Mouse (Mus musculus) hindbrain, embryonic 15.5 days (tissue): Measurements from ENCODE around the gene H2-Q7. TPM values are rescaled to one million over a fixed set of nuclear protein-coding genes. Genes with fewer than 3 reads are reported as not detected.
"Not testable (repeated sequence)": the region's sequence is repeated elsewhere in the genome, so short reads cannot be mapped to it uniquely, and the experiment has no call there.

Experiments
- ATAC-seq: fragments of 200-750 bp; cut with Nextera tagmentation; 2 replicates; pipeline ENCODE4 v1.8.0; 2017; ENCODE audit warnings: low read depth, moderate number of reproducible peaks, moderate TSS enrichment; ENCODE audit not compliant: low FRiP score
- H3K27ac ChIP-seq: fragments of 300-500 bp; sonication (generic); replicated peaks from 2 replicates; pipeline ENCODE4 v1.5.1; 2015; ENCODE audit warnings: mild to moderate bottlenecking, inconsistent platforms
- H3K27me3 ChIP-seq: fragments of 300-500 bp; sonication (generic); 2 replicates; pipeline ENCODE4 v1.6.1; 2015; ENCODE audit warnings: control low read depth, inconsistent platforms
- H3K36me3 ChIP-seq: fragments of 300-500 bp; sonication (generic); 2 replicates; pipeline ENCODE4 v1.6.1; 2015; ENCODE audit warnings: control low read depth, inconsistent platforms
- H3K4me1 ChIP-seq: fragments of 300-500 bp; sonication (generic); replicated peaks from 2 replicates; pipeline ENCODE4 v1.6.1; 2015; ENCODE audit warnings: control low read depth, inconsistent platforms
- H3K4me2 ChIP-seq: fragments of 300-500 bp; sonication (generic); 2 replicates; pipeline ENCODE4 v1.6.1; 2015; ENCODE audit warnings: moderate library complexity, mild to moderate bottlenecking, inconsistent platforms
- H3K4me3 ChIP-seq: fragments of 300-500 bp; sonication (generic); 2 replicates; pipeline ENCODE4 v1.5.1; 2015; ENCODE audit warnings: mild to moderate bottlenecking, inconsistent platforms
- H3K9ac ChIP-seq: fragments of 300-500 bp; sonication (generic); 2 replicates; pipeline ENCODE4 v1.6.1; 2015; ENCODE audit warnings: inconsistent platforms
- H3K9me3 ChIP-seq: fragments of 300-500 bp; sonication (generic); 2 replicates; pipeline ENCODE4 v1.6.1; 2016; ENCODE audit warnings: control low read depth, inconsistent platforms
- WGBS: fragments of 180-500 bp; shearing (Covaris S2); methylation state at CpG from one replicate; pipeline ENCODE4 v1.1.7; 2015; 5-methylcytosine and 5-hydroxymethylcytosine counted together
- polyA plus RNA-seq: library from polyadenylated mRNA; unstranded; fragments of >200 nt; fragmentation: Nextera tagmentation; extraction: Ambion mirVana; gene quantifications from 2 replicates; pipeline ENCODE4 v1.2.1, GENCODE M21; 2015

The H2-Q7 gene
- polyA plus RNA-seq, 1 experiment from 2014 or later: 4.1 TPM

DNA sequence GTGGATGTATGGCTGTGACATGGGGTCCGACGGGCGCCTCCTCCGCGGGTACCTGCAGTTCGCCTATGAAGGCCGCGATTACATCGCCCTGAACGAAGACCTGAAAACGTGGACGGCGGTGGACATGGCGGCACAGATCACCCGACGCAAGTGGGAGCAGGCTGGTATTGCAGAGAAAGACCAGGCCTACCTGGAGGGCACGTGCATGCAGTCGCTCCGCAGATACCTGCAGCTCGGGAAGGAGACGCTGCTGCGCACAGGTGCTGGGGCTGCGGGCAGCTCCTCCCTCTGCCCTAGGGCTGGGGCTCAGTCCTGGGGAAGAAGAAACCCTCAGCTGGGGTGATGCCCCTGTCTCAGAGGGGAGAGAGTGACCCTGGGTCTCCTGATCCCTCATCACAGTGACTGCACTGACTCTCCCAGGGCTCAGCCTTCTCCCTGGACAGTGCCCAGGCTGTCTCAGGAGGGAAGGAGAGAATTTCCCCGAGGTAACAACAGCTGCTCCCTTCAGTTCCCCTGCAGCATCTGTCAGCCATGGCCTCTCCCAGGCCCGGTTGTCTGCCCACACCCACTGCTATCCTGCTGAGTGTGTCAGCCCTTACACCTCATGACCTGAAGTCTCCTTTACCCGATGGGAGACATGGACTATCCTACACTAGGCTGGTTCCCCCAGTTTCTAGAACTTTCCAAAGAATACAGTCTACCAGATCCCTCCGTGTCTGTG lies 1.1 kb downstream of the H2-Q7 start:
- H3K9me3 ChIP-seq, H3K27ac ChIP-seq, H3K36me3 ChIP-seq, H3K9ac ChIP-seq, H3K4me1 ChIP-seq: not testable (repeated sequence)
- Histone ChIP-seq H3K27me3 (peaks cover 10% of the 10 kb centered on the region; the same call in 1 of the 2 replicates), H3K4me2 (peak overlapping the region; percentile 86), H3K4me3 (peak overlapping the region; percentile 46; the same call in 1 of the 2 replicates)
- ATAC-seq: 0 out of 2 replicates have a peak, but pooled peaks have one; percentile 24
- WGBS: 46% methylated on average over 27 of the region's 27 CpGs

DNA sequence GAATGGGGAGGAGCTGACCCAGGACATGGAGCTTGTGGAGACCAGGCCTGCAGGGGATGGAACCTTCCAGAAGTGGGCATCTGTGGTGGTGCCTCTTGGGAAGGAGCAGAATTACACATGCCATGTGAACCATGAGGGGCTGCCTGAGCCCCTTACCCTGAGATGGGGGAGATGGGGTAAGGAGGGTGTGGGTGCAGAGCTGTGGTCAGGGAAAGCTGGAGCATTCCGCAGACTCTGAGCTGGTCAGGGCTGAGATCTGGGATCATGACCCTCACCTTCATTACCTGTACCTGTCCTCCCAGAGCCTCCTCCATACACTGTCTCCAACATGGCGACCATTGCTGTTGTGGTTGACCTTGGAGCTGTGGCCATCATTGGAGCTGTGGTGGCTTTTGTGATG lies 3.4 kb downstream of the H2-Q7 start:
- ATAC-seq, H3K4me3 ChIP-seq, H3K9ac ChIP-seq, H3K36me3 ChIP-seq, H3K4me1 ChIP-seq, H3K27ac ChIP-seq, H3K4me2 ChIP-seq, H3K9me3 ChIP-seq, H3K27me3 ChIP-seq: not testable (repeated sequence)
- WGBS: 81% methylated on average over 2 of the region's 2 CpGs

DNA sequence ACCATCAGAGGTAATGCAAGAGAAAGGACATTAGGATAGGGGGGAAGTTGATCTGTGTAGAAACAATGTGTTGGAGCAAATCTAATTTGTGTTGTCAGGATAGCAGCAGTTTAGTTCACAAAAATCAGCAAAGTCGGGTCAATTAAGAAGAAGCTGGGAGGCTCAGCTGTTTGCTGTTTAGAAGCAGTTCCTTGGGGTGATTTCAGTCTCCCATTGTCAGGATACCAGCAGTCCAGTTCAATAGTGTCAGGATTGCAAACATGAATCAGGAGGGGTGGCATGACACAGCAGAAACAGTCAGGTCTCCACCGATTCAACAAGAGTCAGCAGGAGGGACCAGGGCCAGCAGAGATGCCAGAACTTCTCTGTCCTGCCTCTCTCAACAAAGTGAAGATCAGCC lies 5.6 kb downstream of the H2-Q7 start:
- WGBS: 92% methylated on average over 2 of the region's 2 CpGs
- H3K4me2 ChIP-seq, H3K27me3 ChIP-seq, H3K4me3 ChIP-seq, H3K9me3 ChIP-seq, ATAC-seq, H3K27ac ChIP-seq, H3K36me3 ChIP-seq, H3K9ac ChIP-seq, H3K4me1 ChIP-seq: not testable (repeated sequence)

DNA sequence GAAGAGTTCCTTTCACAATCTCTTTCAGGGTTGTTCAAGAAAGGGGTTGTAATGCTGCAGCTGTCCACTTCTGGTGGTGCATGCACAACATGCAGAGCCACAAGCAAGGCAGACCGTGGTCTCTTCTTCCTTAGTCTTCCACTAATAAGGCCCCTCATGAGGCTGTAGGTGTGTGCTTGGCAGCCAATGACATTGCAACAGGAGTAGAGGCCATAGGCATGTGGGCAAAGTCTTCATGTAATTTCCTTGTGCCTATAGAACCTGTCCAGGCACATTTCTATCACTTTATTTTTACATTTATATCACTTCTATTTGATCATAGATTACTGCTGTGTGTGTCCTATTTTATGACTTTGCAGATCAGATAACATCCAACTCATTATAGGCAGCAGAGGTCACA lies 19.3 kb downstream of the H2-Q7 start:
- not testable (repeated sequence) for H3K36me3 ChIP-seq, H3K4me2 ChIP-seq, H3K27ac ChIP-seq, H3K9ac ChIP-seq, ATAC-seq, H3K4me1 ChIP-seq, H3K4me3 ChIP-seq, H3K9me3 ChIP-seq, H3K27me3 ChIP-seq
- whole genome bisulfite sequencing: no CpG with 5 or more reads among the region's 1 CpGs

DNA sequence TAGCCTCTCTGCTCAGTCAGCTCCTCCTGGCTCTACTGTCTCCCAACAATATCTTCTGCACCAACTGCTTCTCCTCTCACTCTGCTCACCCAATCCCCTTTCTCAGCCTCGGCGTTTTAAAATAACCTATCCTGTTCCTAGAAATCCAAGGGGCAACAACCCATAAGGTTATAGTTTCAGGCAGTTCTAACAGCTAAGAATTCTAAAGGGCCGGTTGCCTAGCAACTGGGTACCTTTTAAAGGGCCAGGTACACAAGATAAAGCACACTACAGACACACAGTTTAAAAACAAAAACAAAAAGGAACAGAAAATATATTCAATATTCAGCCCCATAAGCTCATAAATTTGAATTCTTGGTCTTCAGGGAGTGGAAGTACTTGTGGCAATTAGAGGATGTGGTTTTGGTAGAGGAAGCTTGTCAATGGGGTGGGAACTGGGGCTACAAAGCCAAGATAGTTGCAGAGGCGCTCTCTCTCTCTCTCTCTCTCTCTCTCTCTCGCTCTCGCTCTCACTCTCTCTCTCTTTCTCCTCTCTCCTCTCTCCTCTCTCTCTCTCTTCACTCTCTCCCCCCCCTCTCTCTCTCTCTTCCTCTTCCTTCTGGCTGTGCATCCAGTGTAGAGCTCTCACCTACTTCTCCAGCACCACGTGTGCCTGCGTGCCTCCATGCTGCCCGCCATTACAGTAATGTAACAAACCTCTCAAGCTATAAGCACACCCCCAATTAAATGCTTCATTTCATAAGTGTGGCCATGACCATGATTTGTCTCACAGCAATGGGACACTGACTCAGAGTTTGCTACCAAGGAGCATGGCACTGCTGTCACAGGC lies 21.8 kb downstream of the H2-Q7 start:
- peak; percentile 88; the same call in 1 of the 2 replicates for ATAC-seq

DNA sequence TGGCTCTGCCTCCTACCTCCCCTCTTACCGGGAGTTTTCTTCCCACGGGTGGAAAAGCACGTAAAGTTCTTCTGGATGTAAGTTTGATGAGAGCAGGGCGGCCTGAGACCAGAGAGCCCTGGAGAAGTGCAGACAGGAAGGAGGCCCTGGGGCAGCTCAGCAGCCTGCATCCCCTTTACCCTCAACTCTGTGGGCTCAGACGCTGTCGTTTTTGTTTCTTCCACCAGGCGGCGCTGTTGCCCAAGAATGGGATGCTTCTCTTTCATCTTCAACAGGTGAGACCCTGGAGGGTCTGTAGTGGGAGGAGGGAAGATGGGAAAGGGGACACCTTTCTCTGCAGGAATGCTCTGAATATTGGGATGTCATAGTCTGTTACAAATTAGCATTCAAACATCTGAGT lies 26.7 kb downstream of the H2-Q7 start:
- H3K9ac ChIP-seq, H3K4me1 ChIP-seq, H3K4me3 ChIP-seq, H3K4me2 ChIP-seq, H3K36me3 ChIP-seq, ATAC-seq, H3K27ac ChIP-seq, H3K9me3 ChIP-seq: not testable (repeated sequence)
- H3K27me3 ChIP-seq: peaks cover 24% of the 10 kb centered on the region
- 7% methylated on average over 8 of the region's 8 CpGs for WGBS

More for the DNA sequence above, 21.8 kb downstream of the H2-Q7 start:
- H3K4me2 ChIP-seq, H3K9ac ChIP-seq, H3K36me3 ChIP-seq, H3K9me3 ChIP-seq, H3K27ac ChIP-seq, H3K4me3 ChIP-seq, H3K4me1 ChIP-seq, H3K27me3 ChIP-seq: not testable (repeated sequence)
- WGBS: 69% methylated on average over 2 of the region's 9 CpGs

DNA sequence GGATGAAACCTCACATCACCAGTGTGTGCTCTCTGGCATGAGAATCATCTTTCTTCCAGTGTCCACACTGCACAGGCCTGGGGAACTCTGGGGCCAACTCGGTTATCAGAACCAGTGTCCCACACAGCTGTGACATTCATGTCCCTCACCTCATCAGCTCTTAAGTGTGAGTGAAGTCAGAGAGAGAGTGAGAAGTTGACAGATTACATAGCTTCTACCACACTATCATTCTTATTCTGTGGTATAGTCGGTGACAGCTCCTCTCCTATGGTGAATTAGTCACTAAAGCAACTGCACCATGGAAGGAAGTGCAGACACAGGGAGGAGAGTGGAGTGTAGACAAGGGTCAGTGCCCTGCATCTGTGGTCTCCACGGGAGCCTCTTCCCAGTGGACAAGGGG lies 30.0 kb downstream of the H2-Q7 start:
- H3K27me3 ChIP-seq: peaks cover 26% of the 10 kb centered on the region
- H3K36me3 ChIP-seq, H3K4me3 ChIP-seq, H3K9me3 ChIP-seq, ATAC-seq, H3K9ac ChIP-seq, H3K4me2 ChIP-seq, H3K27ac ChIP-seq: not testable (repeated sequence)
- WGBS: 67% methylated on average over 3 of the region's 3 CpGs
- peaks cover 11% of the 10 kb centered on the region for H3K4me1 ChIP-seq

DNA sequence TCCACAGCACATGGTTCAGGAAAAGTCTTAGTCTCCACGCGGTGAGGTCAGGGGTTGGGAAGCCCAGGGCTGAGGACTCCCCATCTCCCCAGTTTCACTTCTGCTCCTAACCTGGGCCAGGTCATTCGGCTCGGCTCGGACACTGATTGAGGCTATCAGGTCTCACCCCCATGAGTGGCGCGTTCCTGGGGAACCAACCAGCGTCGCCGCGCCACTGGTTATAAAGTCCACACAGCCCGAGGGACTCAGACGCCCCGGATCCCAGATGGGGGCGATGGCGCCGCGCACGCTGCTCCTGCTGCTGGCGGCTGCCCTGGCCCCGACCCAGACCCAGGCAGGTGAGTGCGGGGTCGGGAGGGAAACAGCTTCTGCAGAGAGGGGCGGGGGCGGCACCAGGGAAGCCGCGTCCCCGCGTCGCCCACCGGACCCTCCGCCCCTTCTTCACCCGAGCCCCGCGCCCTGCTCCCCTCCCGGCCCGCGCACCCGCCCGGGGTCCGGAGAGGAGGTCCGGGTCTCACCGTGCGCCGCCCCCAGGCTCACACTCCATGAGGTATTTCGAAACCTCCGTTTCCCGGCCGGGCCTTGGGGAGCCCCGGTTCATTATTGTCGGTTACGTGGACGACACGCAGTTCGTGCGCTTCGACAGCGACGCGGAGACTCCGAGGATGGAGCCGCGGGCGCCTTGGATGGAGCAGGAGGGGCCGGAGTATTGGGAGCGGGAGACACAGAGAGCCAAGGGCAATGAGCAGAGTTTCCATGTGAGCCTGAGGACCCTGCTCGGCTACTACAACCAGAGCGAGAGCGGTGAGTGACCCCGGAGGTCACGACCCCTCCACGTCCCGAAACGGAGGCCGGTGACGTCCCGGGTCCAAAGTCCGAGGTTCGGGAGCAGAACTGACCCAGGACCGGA lies 31.1 kb downstream of the H2-Q7 start, which contains the start of gene H2-Q10:
H2-Q10 (plus strand) TSS at position 248 of the 910 bp plus-strand sequence.
- H3K4me3 ChIP-seq: peak within 1 kb of the TSS; percentile 44
- ATAC-seq: no peak
- no peak within 1 kb of the TSS for H3K27ac ChIP-seq
- H3K27me3 ChIP-seq: peaks cover 26% of the 10 kb centered on the region
- H3K9me3 ChIP-seq: no peaks in the 10 kb centered on the region
- peak within 1 kb of the TSS; percentile 82 for H3K4me2 ChIP-seq
- peak within 1 kb of the TSS; percentile 35 for H3K9ac ChIP-seq
- H3K4me1 ChIP-seq: peaks cover 11% of the 10 kb centered on the region
- no peaks in the 10 kb centered on the region for H3K36me3 ChIP-seq
- WGBS: 2% methylated on average over 71 of the region's 80 CpGs

DNA sequence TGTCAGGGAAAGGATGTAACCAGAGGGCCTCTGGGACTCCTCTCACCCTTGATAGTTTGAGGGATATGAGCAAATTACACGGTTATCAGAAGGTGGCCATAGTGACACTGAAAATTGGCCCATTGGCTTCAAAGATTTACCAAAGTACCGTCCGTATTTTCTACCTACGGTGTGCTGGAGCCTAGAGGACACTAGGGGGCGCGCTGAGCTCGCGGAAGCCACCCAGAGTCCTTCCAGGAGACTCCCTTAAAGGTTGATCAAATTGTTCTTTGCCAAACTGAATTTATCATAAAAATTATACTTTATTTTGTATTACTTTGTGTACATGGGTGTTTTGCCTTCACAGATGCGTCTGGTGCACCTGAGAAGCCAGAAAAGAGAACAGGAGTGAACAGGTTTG lies 45.1 kb downstream of the H2-Q7 start:
- 1% methylated on average over 9 of the region's 9 CpGs for WGBS
- H3K9ac ChIP-seq: no peak overlapping the region
- no peak overlapping the region for H3K4me3 ChIP-seq
- no peak overlapping the region for H3K27ac ChIP-seq
- peak; percentile 74; the same call in 1 of the 2 replicates for ATAC-seq
- no peaks in the 10 kb centered on the region for H3K9me3 ChIP-seq
- H3K4me2 ChIP-seq: no peak overlapping the region
- peaks cover 3% of the 10 kb centered on the region; the same call in 1 of the 2 replicates for H3K4me1 ChIP-seq
- H3K27me3 ChIP-seq: no peaks in the 10 kb centered on the region
- no peaks in the 10 kb centered on the region for H3K36me3 ChIP-seq

DNA sequence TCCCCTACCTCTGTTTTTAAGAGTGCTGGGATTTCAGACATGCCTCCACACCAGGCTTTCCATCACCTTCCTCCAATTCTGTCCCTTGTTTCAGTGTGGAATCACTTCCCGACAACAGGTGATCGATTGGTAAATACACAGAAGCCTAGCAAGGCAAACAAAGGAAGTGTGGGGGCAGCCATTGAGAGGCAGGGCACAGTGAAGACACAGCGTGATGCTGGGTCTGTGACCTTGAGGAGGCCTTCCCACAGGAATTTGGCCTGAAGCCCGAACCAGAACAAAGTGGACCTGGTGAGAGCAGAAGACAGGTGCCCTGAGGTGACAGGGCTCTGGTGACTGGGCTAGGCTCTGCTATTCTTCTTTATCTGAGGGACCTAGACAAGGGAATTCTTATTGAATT lies 46.7 kb downstream of the H2-Q7 start:
- no peak overlapping the region for H3K9ac ChIP-seq
- no peaks in the 10 kb centered on the region for H3K27me3 ChIP-seq
- H3K4me3 ChIP-seq: no peak overlapping the region
- peaks cover 3% of the 10 kb centered on the region; the same call in 1 of the 2 replicates for H3K4me1 ChIP-seq
- H3K36me3 ChIP-seq: no peaks in the 10 kb centered on the region
- no peak overlapping the region for H3K4me2 ChIP-seq
- WGBS: 22% methylated on average over 4 of the region's 4 CpGs
- no peak overlapping the region for H3K27ac ChIP-seq
- ATAC-seq: no peak
- H3K9me3 ChIP-seq: no peaks in the 10 kb centered on the region

DNA sequence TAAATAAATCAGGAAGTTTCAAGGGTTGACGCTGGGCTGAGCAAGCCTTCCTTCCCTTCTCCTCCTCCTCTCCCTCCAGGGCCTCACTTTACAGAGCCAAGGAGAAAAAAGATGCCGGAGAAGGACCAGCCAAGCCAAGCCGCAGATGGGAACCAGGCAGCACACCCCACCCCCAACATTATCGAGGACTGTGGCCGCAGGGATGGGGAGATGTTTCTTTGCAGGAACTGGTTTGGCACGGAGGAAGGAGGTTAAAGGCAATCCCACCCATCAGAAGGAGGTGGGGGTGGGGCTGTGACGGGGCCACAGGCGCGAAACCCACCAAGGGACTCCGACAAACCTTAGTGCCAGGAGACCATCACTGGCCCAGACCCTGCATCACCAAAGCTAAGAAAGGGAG lies 47.8 kb downstream of the H2-Q7 start:
- no peaks in the 10 kb centered on the region for H3K27me3 ChIP-seq
- ATAC-seq: no peak
- no peak overlapping the region for H3K9ac ChIP-seq
- no peak overlapping the region for H3K4me3 ChIP-seq
- H3K27ac ChIP-seq: no peak overlapping the region
- WGBS: 72% methylated on average over 10 of the region's 10 CpGs
- H3K9me3 ChIP-seq: no peaks in the 10 kb centered on the region
- no peak overlapping the region for H3K4me2 ChIP-seq
- H3K4me1 ChIP-seq: peaks cover 3% of the 10 kb centered on the region; the same call in 1 of the 2 replicates
- no peaks in the 10 kb centered on the region for H3K36me3 ChIP-seq
